Mouse (Mus musculus): ENCODE data around the gene Nlgn1.

DNA sequence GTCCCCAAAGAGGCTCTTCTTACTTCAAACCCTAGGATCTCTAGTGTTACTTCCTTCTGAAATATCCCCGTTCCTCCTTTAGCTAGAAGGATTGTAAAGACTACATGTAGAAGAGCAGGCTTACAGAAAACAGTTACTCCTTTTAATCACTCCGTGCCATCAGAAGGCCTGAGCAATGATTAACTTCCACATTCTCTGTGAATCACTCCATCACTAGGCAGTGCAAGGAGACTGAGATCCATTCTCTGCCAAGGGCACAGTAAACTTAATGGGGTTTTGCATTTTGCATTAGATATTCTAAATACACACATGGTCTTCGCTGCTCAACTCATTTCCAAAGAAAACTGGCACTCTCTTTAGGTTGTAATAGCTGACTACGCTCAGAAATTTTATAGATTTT lies 2.2 kb downstream of the Nlgn1 start:
- TF ChIP-seq POLR2A (IDR thresholded peaks at IDR 0.05; ENCODE audit: borderline replicate concordance, extremely low read depth, low read depth, low read length), result no peak
- no peak for TF ChIP-seq CTCF (IDR thresholded peaks at IDR 0.05; ENCODE audit: insufficient read depth, low read length)
